Mouse (Mus musculus) urinary bladder, postnatal 10 days (tissue): Measurements from ENCODE around the gene Nemf.
A peak's percentile ranks its signal among the peaks of the same experiment; 100 is the strongest.
"Not testable (repeated sequence)": the region's sequence is repeated elsewhere in the genome, so short reads cannot be mapped to it uniquely, and the experiment has no call there.

Experiments used
- DNase-seq: peaks from one replicate; pipeline ENCODE4 v3.0.0; 2022; ENCODE audit warnings: low spot score

The Nemf gene

GRCm38 (mm10) chr12:69372731-69373331, 15.9 kb upstream of the Nemf start:
- DNase-seq, result no peak

- peak; percentile 98 for DNase-seq
Measured at GRCm38 (mm10) chr12:69371854-69372671, 15.1 kb upstream of the Nemf start, which contains the start of the genes Arf6 and Gm9887. Gene Arf6 (plus strand): TSS chr12:69372150. Gene Gm9887 (minus strand): TSS chr12:69372458.

- no peak for DNase-seq
Measured at GRCm38 (mm10) chr12:69371421-69371853, 14.5 kb upstream of the Nemf start.

GRCm38 (mm10) chr12:69370936-69371335, 14.0 kb upstream of the Nemf start:
- no peak for DNase-seq

DNA sequence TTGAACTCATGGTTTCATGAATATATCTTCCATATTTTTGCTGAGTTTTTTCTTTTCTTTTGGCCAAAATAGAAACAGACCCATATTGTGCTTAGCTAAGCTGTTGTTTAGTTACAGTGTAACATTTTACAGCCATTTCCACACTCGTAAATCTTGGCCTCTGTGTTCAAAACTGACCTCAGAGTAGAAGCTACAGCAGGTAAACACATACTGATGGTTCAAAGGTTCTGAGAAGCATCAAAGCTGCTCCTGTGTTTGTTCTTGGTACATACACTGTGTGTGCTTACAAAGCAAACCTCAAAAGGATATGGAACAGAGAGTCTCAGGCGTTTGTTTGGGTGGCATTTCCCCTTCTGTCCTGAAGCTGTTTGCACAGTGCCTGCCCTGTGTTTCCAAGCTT, 10.6 kb upstream of the Nemf start:
- no peak for DNase-seq

DNA sequence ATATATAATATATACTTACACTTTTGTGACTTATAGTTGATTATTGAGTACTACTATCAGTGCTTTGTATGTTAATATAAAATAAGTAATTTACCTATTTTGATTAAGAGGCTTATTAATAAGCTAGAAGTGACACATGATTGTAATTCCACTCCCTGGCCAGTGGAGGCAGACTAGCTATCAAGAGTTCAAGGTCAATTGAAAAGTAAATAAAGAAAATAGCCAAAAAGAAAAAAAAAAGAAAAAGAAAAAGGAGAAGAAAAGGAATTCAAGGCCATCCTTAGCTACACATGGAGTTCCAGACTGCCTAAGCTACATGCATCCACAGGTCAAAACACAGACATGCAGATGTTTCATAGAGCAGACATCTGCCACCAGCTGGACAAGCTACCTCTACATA, 9.5 kb upstream of the Nemf start:
- no peak for DNase-seq

GRCm38 (mm10) chr12:69365757-69366156, 8.8 kb upstream of the Nemf start:
- DNase-seq, result no peak

DNA sequence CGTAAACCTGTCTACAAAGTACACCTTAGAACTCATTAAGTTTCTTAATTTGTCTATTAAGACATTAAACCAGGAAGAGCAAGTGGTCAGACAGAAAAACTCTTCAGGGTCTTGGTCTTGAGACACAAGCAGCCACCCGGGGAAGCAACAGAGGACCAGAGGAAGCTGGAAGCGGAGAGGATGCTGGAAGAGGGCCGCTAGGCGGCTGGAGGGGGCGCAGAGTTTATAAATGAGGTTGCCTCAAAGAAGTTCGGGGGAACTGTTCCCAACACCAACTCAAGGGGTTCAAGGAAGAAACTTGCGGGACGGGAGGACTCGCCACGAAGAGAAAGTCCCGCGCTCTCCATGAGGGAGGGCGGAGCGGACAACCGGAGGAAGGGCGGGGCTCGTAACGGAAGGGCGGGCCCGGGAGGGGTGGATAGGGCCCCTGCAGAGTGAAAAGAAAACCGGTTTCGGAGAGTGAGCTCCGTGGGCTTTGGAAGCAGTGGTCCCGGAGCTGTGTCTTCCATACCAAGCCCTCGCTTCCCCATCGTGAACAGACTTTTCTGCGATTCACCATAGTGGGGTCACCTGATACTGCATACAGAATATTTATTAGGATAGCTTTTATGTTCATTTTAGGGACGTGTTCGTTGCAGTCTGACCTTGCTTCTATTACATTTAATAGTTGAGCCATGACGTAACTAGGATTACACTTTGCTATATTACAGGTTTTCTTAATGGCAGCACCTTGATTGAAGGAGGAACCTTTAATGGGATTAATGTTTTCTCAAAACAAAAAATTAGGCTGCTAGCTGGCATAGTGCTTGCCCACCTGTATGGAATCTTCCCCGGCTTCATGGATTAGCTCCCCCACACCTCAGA, 7.2 kb upstream of the Nemf start:
- DNase-seq, result peak; percentile 45

DNA sequence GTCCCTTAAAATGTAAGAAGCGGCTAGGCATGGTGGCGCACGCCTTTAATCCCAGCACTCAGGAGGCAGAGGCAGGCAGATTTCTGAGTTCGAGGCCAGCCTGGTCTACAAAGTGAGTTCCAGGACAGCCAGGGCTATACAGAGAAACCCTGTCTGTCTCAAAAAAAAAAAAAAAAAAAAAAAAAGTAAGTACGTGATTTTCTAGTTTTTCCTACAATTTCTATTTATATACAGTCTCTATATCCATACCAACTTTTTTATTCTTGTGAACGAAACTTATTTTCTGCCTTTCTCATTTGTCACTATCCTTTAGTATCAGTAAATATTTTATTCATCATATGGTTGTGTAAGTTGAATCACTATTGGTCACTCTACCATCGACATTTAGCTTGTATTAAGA, 6.1 kb upstream of the Nemf start:
- not testable (repeated sequence) for DNase-seq

- no peak for DNase-seq
Measured at GRCm38 (mm10) chr12:69362388-69362787, 5.4 kb upstream of the Nemf start.

DNA sequence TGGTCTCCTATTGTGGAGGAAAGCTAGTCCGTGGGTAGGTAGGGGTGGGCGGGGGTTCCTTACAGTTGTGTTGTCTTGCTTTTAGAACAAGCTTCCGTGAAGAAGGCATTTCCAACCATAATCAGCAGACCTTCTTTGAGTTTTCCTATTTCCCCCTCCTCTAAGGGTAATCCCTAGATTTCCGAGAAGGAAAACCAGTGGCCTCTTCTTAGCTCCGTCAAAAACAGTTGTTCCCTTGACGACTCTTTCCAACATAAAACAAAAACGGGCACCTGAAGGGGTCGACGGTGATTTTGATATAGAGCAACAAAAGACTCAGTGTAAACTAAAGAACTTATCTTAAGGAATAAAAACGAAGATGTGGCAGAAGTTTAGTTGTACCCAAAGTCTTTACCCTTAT, 5.0 kb upstream of the Nemf start:
- no peak for DNase-seq

DNA sequence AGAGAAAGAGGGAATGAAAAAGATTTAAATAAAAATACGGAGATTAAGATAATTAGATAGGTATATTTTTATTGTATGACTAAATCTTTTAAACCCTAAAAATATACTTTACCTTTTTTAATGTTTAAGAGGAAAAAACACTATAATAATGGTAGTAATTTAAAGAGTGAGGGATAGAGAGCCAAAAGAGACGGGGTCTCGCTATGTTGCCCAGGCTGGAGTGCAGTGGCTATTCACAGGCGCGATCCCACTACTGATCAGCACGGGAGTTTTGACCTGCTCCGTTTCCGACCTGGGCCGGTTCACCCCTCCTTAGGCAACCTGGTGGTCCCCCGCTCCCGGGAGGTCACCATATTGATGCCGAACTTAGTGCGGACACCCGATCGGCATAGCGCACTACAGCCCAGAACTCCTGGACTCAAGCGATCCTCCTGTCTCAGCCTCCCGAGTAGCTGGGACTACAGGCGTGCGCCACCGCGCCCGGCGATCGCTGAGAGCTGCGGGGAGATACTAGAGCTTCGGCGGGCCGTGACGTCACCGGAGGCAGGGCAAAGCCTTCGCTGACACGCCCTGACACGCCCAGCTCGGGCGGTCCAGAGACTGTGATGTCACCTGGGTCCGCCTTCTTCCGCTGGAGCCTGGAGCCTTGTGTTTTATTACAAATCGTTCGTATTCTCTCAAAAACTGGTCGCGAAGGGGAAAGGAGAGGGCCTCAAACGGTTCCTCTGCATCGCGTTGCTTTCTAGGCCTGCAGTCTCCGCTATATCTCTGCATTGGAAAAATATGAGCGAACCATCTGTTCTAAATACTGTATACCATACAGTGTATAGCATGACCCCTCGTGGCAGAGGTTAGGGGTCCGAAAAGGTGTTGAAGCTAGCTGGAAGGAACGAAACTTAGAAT, 4.3 kb upstream of the Nemf start:
- peak; percentile 98 for DNase-seq

DNA sequence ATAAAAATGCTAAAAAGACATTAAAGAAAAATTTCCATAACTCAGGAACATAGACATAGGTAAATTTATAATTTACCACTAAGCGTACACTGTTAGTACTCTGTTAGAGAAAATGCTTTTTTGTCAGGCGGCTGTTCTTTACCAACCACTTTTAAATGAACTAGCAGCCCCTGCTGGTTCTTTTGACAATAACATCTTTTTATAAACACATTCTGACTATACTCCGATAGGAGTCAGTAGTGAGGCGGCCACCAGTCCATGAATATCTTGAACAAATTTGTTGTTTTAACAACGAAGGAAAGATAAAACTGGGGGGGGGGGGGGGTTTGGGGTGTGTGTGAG, 3.7 kb upstream of the Nemf start:
- DNase-seq, result no peak

- DNase-seq, result no peak
Measured at GRCm38 (mm10) chr12:69357300-69357646, 308 bp upstream of the Nemf start.

DNA sequence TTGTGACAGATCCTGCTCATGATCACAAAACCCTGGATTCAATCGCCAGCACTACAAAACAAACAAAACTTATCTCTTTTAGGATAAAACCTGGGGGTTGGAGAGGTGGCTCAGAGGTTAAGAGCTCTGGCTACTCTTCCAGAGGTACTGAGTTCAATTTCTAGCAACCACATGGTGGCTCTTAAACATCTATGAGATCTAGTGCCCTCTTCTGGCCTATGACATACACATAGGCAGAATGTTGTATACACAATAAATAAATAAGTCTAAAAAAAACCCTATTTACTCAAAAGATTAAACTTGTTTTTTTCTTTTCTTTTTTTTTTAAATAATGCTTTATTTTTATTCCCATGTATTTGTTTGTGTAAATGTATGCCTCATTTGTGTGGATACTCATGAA, 5.3 kb downstream of the Nemf start:
- no peak for DNase-seq

- no peak for DNase-seq
Measured at GRCm38 (mm10) chr12:69349928-69350327, 7.0 kb downstream of the Nemf start.

- DNase-seq, result no peak
Measured at GRCm38 (mm10) chr12:69333547-69333946, 23.4 kb downstream of the Nemf start.

GRCm38 (mm10) chr12:69332147-69332546, 24.8 kb downstream of the Nemf start:
- no peak for DNase-seq

GRCm38 (mm10) chr12:69331187-69331586, 25.8 kb downstream of the Nemf start:
- no peak for DNase-seq

- no peak for DNase-seq
Measured at GRCm38 (mm10) chr12:69318431-69318830, 38.5 kb downstream of the Nemf start.

GRCm38 (mm10) chr12:69309659-69310058, 47.3 kb downstream of the Nemf start:
- no peak for DNase-seq

GRCm38 (mm10) chr12:69306333-69306732, 50.6 kb downstream of the Nemf start:
- no peak for DNase-seq
